Mouse (Mus musculus) stomach, embryonic 14.5 days (tissue): ENCODE data around the gene Gzme. TPM values are rescaled to one million over a fixed set of nuclear protein-coding genes. Genes with fewer than 3 reads are reported as not detected.
"Not testable (repeated sequence)": the region's sequence is repeated elsewhere in the genome, so short reads cannot be mapped to it uniquely, and the experiment has no call there.

Experiments
- ATAC-seq: fragments of 200-750 bp; cut with Nextera tagmentation; 2 replicates; pipeline ENCODE4 v1.8.0; 2017; ENCODE audit warnings: low read depth, moderate TSS enrichment; ENCODE audit not compliant: insufficient number of reproducible peaks, insufficient read depth, low FRiP score
- H3K27ac ChIP-seq: fragments of 300-500 bp; sonication (generic); 2 replicates; pipeline ENCODE4 v1.5.1; 2014; ENCODE audit warnings: mild to moderate bottlenecking, low read length, moderate library complexity, mixed read lengths
- H3K27me3 ChIP-seq: fragments of 300-500 bp; sonication (generic); 2 replicates; pipeline ENCODE4 v1.6.1; 2014; ENCODE audit warnings: low read length, control low read depth, mixed read lengths; ENCODE audit not compliant: control insufficient read depth, insufficient read depth
- H3K36me3 ChIP-seq: fragments of 300-500 bp; sonication (generic); 2 replicates; pipeline ENCODE4 v1.6.1; 2014; ENCODE audit warnings: mild to moderate bottlenecking, control low read depth, low read length, moderate library complexity, mixed read lengths; ENCODE audit not compliant: control insufficient read depth, insufficient read depth
- H3K4me1 ChIP-seq: fragments of 300-500 bp; sonication (generic); 2 replicates; pipeline ENCODE4 v1.6.1; 2014; ENCODE audit warnings: low read length, control low read depth, mixed read lengths; ENCODE audit not compliant: control insufficient read depth, insufficient read depth
- H3K4me2 ChIP-seq: fragments of 300-500 bp; sonication (generic); replicated peaks from 2 replicates; pipeline ENCODE4 v1.6.1; 2014; ENCODE audit warnings: low read depth, low read length, control low read depth
- H3K4me3 ChIP-seq: fragments of 300-500 bp; sonication (generic); 2 replicates; pipeline ENCODE4 v1.5.1; 2014; ENCODE audit warnings: low read depth, low read length, control low read depth
- H3K9ac ChIP-seq: fragments of 300-500 bp; sonication (generic); replicated peaks from 2 replicates; pipeline ENCODE4 v1.6.1; 2014; ENCODE audit warnings: low read depth, mild to moderate bottlenecking, control low read depth, low read length, moderate library complexity, mixed read lengths
- H3K9me3 ChIP-seq: fragments of 300-500 bp; sonication (generic); 2 replicates; pipeline ENCODE4 v1.6.1; 2016; ENCODE audit warnings: low read depth, low read length, control low read depth; ENCODE audit not compliant: control insufficient read depth
- WGBS: fragments of 180-500 bp; shearing (Covaris S2); extraction: QIAGEN DNeasy Blood & Tissue Kit; methylation state at CpG from one replicate; pipeline ENCODE4 v1.1.7; 2014; 5-methylcytosine and 5-hydroxymethylcytosine counted together
- polyA plus RNA-seq: library from polyadenylated mRNA; unstranded; fragments of >200 nt; fragmentation: Nextera tagmentation; extraction: Ambion mirVana; gene quantifications from 2 replicates; pipeline ENCODE4 v1.2.1, GENCODE M21; 2014

Gzme gene
- polyA plus RNA-seq: not detected in 2 replicates

DNA sequence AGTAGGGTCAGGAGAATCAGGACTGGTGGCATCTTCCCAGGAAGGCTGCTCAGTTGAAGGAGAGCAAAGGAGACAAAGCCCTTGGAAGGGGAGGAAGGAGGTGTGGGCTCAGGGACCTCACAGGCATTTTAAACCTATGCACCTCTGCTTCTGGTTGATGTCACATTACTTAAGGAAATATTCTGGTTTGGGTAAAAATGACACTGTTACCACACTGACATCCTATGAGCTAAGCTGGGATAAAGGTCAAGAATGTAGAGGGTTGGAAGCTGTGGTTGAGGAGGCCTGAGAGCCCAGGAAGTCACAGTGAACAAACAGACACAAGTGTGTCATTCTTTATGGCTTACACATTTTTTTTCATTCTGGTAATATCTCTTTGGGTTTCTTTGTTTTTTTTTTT is at the start of gene Gzme:
Gene Gzme (minus strand): TSS at position 101 of the 400 bp plus-strand sequence.
- no peak within 1 kb of the TSS for H3K9ac ChIP-seq
- no peak within 1 kb of the TSS for H3K4me3 ChIP-seq
- H3K27ac ChIP-seq: no peak within 1 kb of the TSS

DNA sequence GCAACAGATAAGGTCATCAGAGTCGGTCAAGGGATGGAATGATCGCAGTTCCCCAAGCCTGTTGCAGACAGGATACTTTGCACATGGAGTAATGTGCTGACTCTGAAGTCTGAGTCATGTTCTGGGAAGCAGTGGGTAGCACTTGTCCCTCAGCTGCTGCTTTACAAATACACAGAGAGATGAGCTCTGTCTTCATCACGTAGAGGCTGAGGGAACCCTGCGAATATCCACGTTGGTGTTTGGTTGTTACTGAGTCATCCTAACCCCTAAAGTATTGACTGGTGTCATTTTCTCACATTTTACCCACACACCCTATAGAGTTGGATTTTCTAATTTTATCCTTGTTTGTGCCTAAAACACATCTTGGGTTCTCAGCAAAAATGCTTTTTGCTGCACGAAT is 47.6 kb upstream of the Gzme start:
- no peak overlapping the region for H3K27ac ChIP-seq
- no peak for ATAC-seq
- no peaks in the 10 kb centered on the region for H3K36me3 ChIP-seq
- H3K4me1 ChIP-seq: no peaks in the 10 kb centered on the region
- 75% methylated on average over 6 of the region's 6 CpGs for WGBS
- H3K9ac ChIP-seq: no peak overlapping the region
- H3K27me3 ChIP-seq: no peaks in the 10 kb centered on the region
- H3K4me2 ChIP-seq: no peak overlapping the region
- H3K4me3 ChIP-seq: no peak overlapping the region
- H3K9me3 ChIP-seq: no peaks in the 10 kb centered on the region

More for the DNA sequence above, at the start of gene Gzme:
- Histone ChIP-seq H3K27me3 (no peaks in the 10 kb centered on the region), H3K9me3 (no peaks in the 10 kb centered on the region), H3K4me2 (no peak within 1 kb of the TSS), H3K4me1 (no peaks in the 10 kb centered on the region), H3K36me3 (no peaks in the 10 kb centered on the region)
- no peak for ATAC-seq

DNA sequence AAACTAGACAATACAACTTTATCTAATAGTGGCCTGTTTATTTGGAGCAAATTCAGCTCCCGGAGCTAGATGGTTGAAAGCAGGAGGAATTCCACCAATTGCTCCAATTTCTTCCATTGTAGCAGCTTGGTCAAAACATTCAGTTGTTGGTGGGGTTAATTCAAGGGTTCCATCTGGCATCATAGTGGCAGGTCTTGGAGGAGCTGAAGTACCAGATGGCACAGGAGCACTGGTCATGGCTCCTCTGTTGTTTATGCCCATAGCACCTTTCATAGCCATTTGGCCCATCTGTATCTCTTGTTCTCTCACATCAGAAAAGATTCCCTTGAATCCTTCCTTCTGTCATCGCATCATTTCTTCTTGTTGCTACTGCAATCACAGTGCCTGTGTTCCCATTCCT is 41.7 kb upstream of the Gzme start:
- no peaks in the 10 kb centered on the region for H3K9me3 ChIP-seq
- no peak overlapping the region for H3K4me3 ChIP-seq
- WGBS: 93% methylated on average over 2 of the region's 2 CpGs
- no peaks in the 10 kb centered on the region for H3K4me1 ChIP-seq
- H3K9ac ChIP-seq: no peak overlapping the region
- H3K27me3 ChIP-seq: no peaks in the 10 kb centered on the region
- no peak overlapping the region for H3K27ac ChIP-seq
- H3K36me3 ChIP-seq: no peaks in the 10 kb centered on the region
- no peak overlapping the region for H3K4me2 ChIP-seq
- no peak for ATAC-seq

DNA sequence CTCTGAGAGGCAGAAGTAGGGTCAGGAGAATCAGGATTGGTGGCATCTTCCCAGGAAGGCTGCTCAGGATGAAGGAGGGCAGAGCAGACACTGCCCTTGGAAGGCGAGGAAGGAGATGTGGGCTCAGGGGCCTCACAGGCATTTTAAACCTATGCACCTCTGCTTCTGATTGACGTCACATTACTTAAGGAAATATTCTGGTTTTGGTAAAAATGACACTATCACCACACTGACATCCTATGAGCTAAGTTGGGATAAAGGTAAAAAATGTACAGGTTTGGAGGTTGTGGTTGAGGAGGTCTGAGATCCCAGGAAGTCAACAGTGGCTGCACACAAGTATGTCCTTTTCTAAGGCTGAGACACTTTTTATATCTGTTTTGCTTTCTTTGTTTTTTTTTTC is 39.1 kb upstream of the Gzme start, which contains the start of gene Gzmg:
Gene Gzmg (minus strand): TSS at position 101 of the 400 bp plus-strand sequence.
- H3K4me3 ChIP-seq, H3K36me3 ChIP-seq, H3K27me3 ChIP-seq, H3K27ac ChIP-seq, H3K9ac ChIP-seq, H3K4me1 ChIP-seq, H3K9me3 ChIP-seq, H3K4me2 ChIP-seq, ATAC-seq: not testable (repeated sequence)
- 82% methylated on average over 2 of the region's 2 CpGs for WGBS

DNA sequence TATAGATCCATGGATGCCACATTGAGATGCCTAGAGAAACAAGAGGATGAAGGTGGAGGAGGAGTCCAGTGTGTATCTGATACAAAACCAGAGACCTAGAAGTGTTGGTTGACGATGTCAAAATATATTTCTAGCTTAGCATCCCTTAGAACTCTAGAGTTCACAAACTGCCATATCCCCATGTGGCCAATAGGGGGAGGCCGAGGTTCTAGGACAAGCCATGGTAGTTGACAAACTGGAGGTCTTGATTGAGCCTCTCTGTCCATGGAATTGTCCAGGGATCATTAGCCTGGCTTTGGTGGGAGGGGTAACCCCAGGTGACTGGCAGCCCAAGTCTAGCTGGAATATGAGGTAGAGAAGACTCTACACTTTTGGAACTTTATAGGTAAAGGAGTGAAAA is 34.9 kb upstream of the Gzme start:
- WGBS: 73% methylated on average over 2 of the region's 2 CpGs
- H3K4me3 ChIP-seq: no peak overlapping the region
- no peaks in the 10 kb centered on the region for H3K9me3 ChIP-seq
- no peaks in the 10 kb centered on the region for H3K4me1 ChIP-seq
- no peaks in the 10 kb centered on the region for H3K27me3 ChIP-seq
- no peaks in the 10 kb centered on the region for H3K36me3 ChIP-seq
- H3K9ac ChIP-seq: no peak overlapping the region
- no peak overlapping the region for H3K4me2 ChIP-seq
- no peak overlapping the region for H3K27ac ChIP-seq
- ATAC-seq: no peak

DNA sequence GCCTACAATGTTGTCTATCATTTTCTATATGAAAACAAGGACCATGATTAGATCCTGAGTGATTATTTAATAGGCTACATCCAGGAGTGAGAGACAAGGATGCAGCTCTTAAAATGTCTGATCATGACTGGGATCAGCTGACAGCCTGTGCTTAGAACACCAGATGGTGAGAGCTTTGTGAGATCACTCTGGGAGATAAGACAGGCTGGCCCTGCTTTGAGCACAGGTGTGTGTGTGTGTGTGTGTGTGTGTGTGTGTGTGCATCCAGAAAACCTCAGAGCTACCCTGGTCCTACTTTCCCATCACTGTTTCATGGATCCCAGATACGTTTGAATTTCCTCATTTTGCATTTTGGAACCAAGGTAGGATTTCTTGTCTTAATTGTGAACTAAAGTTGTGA is 13.2 kb upstream of the Gzme start:
- not testable (repeated sequence) for H3K27ac ChIP-seq, H3K27me3 ChIP-seq, H3K36me3 ChIP-seq, H3K4me2 ChIP-seq, ATAC-seq, H3K9me3 ChIP-seq, H3K9ac ChIP-seq, H3K4me3 ChIP-seq, H3K4me1 ChIP-seq
- 82% methylated on average over 1 of the region's 1 CpGs for WGBS

DNA sequence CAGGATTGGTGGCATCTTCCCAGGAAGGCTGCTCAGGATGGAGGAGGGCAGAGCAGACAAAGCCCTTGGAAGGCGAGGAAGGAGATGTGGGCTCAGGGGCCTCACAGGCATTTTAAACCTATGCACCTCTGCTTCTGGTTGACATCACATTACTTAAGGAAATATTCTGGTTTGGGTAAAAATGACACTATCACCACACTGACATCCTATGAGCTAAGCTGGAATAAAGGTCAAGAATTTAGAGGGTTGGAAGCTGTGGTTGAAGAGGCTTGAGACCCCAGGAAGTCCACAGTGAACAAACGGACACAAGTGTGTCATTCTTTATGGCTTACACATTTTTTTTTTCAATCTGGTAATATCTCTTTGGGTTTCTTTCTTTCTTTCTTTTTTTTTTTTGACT is 12.1 kb upstream of the Gzme start, which contains the start of gene Gzmd:
Gene Gzmd (minus strand): TSS at position 101 of the 400 bp plus-strand sequence.
- not testable (repeated sequence) for H3K36me3 ChIP-seq, H3K27ac ChIP-seq, H3K4me2 ChIP-seq, ATAC-seq, H3K4me1 ChIP-seq, H3K9ac ChIP-seq, H3K4me3 ChIP-seq, H3K9me3 ChIP-seq, H3K27me3 ChIP-seq
- 79% methylated on average over 2 of the region's 2 CpGs for WGBS

DNA sequence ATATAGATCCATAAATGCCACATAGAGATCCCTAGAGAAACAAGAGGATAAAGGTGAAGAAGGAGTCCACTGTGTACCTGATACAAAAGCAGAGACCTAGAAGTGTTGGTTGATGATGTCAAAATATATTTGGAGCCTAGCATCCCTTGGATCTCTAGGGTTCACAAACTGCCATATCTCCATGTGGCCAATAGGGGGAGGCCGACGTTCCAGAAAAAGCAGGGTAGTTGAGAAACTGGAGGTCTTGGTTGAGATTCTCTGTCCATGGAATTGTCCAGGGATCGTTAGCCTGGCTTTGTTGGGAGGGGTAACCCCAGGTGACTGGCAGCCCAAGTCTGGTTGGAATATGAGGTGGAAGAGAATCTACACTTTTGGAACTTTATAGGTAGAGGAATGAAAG is 7.9 kb upstream of the Gzme start:
- Histone ChIP-seq H3K27ac (no peak overlapping the region), H3K4me3 (no peak overlapping the region), H3K9ac (no peak overlapping the region), H3K27me3 (no peaks in the 10 kb centered on the region), H3K4me2 (no peak overlapping the region), H3K9me3 (no peaks in the 10 kb centered on the region), H3K4me1 (no peaks in the 10 kb centered on the region), H3K36me3 (no peaks in the 10 kb centered on the region)
- no peak for ATAC-seq
- 53% methylated on average over 3 of the region's 3 CpGs for WGBS

DNA sequence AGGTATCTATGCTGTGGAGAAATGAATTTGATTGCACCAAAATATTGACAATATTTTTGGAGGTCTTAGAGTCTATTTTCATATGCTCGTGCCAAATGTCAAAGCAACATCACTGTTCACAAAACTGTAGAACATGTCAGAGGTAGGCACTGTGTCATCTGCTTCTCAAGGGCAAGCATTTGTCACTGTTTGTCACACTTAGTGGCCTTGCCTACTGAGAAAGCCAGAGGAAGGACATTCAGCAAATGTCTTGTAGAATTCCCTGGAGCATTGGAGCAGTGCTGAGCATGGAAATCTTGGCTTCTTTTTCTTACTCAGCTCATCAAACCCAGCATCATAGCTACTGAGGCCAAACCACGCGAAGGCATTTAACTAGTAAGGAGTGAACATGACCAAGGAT is 3.1 kb upstream of the Gzme start:
- H3K4me3 ChIP-seq: no peak overlapping the region
- no peak overlapping the region for H3K4me2 ChIP-seq
- H3K27ac ChIP-seq: no peak overlapping the region
- 84% methylated on average over 3 of the region's 3 CpGs for WGBS
- H3K27me3 ChIP-seq: no peaks in the 10 kb centered on the region
- no peaks in the 10 kb centered on the region for H3K9me3 ChIP-seq
- no peak overlapping the region for H3K9ac ChIP-seq
- ATAC-seq: no peak
- H3K4me1 ChIP-seq: no peaks in the 10 kb centered on the region
- H3K36me3 ChIP-seq: no peaks in the 10 kb centered on the region
